Mouse (Mus musculus): ENCODE data around the gene Tmem150c.
A peak's percentile ranks its signal among the peaks of the same experiment; 100 is the strongest.

Tmem150c gene

GRCm38 (mm10) chr5:100166591-100167491 is 7.2 kb upstream of the Tmem150c start:
- no peak for DNase-seq (ENCODE audit: low spot score)

- no peak for DNase-seq (ENCODE audit: low spot score)
Measured at GRCm38 (mm10) chr5:100163368-100163767, 3.8 kb upstream of the Tmem150c start.

- no peak for DNase-seq (ENCODE audit: low spot score)
Measured at GRCm38 (mm10) chr5:100162857-100163256, 3.2 kb upstream of the Tmem150c start.

GRCm38 (mm10) chr5:100162053-100162452 is 2.4 kb upstream of the Tmem150c start:
- DNase-seq (ENCODE audit: low spot score), result no peak

GRCm38 (mm10) chr5:100158791-100159637 is 594 bp downstream of the Tmem150c start:
- peak; percentile 64 for DNase-seq (ENCODE audit: low spot score)

GRCm38 (mm10) chr5:100158301-100158700 is 1.3 kb downstream of the Tmem150c start:
- no peak for DNase-seq (ENCODE audit: low spot score)

GRCm38 (mm10) chr5:100155646-100156045 is 4.0 kb downstream of the Tmem150c start:
- no peak for DNase-seq (ENCODE audit: low spot score)

GRCm38 (mm10) chr5:100149967-100150366 is 9.6 kb downstream of the Tmem150c start:
- no peak for DNase-seq (ENCODE audit: low spot score)

- peak; percentile 18 for DNase-seq (ENCODE audit: low spot score)
Measured at GRCm38 (mm10) chr5:100144836-100145235, 14.8 kb downstream of the Tmem150c start.

- no peak for DNase-seq (ENCODE audit: low spot score)
Measured at GRCm38 (mm10) chr5:100127283-100127682, 32.3 kb downstream of the Tmem150c start.

- no peak for DNase-seq (ENCODE audit: low spot score)
Measured at GRCm38 (mm10) chr5:100125409-100126123, 34.0 kb downstream of the Tmem150c start.

- DNase-seq (ENCODE audit: low spot score), result no peak
Measured at GRCm38 (mm10) chr5:100124530-100124929, 35.1 kb downstream of the Tmem150c start.

- DNase-seq (ENCODE audit: low spot score), result no peak
Measured at GRCm38 (mm10) chr5:100123283-100123682, 36.3 kb downstream of the Tmem150c start.

- DNase-seq (ENCODE audit: low spot score), result no peak
Measured at GRCm38 (mm10) chr5:100121170-100121569, 38.4 kb downstream of the Tmem150c start.

GRCm38 (mm10) chr5:100120711-100121141 is 38.9 kb downstream of the Tmem150c start:
- DNase-seq (ENCODE audit: low spot score), result no peak

- DNase-seq (ENCODE audit: low spot score), result no peak
Measured at GRCm38 (mm10) chr5:100119331-100119730, 40.3 kb downstream of the Tmem150c start.

- DNase-seq (ENCODE audit: low spot score), result no peak
Measured at GRCm38 (mm10) chr5:100113403-100113802, 46.2 kb downstream of the Tmem150c start.

GRCm38 (mm10) chr5:100110581-100110980 is 49.0 kb downstream of the Tmem150c start:
- DNase-seq (ENCODE audit: low spot score), result no peak

- no peak for DNase-seq (ENCODE audit: low spot score)
Measured at GRCm38 (mm10) chr5:100109543-100110282, 49.9 kb downstream of the Tmem150c start.

GRCm38 (mm10) chr5:100108866-100109265 is 50.7 kb downstream of the Tmem150c start:
- no peak for DNase-seq (ENCODE audit: low spot score)

GRCm38 (mm10) chr5:100102395-100102794 is 57.2 kb downstream of the Tmem150c start:
- DNase-seq (ENCODE audit: low spot score), result no peak

Data from yolk sac, embryonic 10.5 days (tissue).